Mouse (Mus musculus) liver, adult 2 months (tissue): Measurements from ENCODE around the gene Trio. TPM values are rescaled to one million over a fixed set of nuclear protein-coding genes. Genes with fewer than 3 reads are reported as not detected.

Experiments
- DNase-seq: peaks from one replicate; pipeline ENCODE4 v3.0.0-alpha.2; 2011; ENCODE audit warnings: low read depth, low spot score; ENCODE audit errors: extremely low read depth
- H3K27ac ChIP-seq: fragments of 200-500 bp; replicated peaks from 2 replicates; pipeline ENCODE4 v1.5.1; 2012; ENCODE audit warnings: low read depth, mild to moderate bottlenecking, control low read depth, inconsistent platforms, low read length; ENCODE audit not compliant: insufficient read depth
- H3K27me3 ChIP-seq: fragments of 200-500 bp; 2 replicates; pipeline ENCODE4 v1.6.1; 2012; ENCODE audit warnings: mild to moderate bottlenecking, moderate library complexity, low read length, inconsistent platforms; ENCODE audit not compliant: control insufficient read depth, insufficient read depth
- H3K36me3 ChIP-seq: fragments of 200-500 bp; 2 replicates; pipeline ENCODE4 v1.6.1; 2012; ENCODE audit warnings: low read length, inconsistent platforms; ENCODE audit not compliant: control insufficient read depth, insufficient read depth
- H3K4me1 ChIP-seq: fragments of 200-500 bp; 2 replicates; pipeline ENCODE4 v1.6.1; 2011; ENCODE audit warnings: low read length; ENCODE audit not compliant: control insufficient read depth, insufficient read depth
- H3K4me3 ChIP-seq: fragments of 200-500 bp; 2 replicates; pipeline ENCODE4 v1.5.1; 2011; ENCODE audit warnings: low read depth, mild to moderate bottlenecking, control low read depth, low read length, moderate library complexity; ENCODE audit not compliant: insufficient read depth
- H3K79me2 ChIP-seq: fragments of 200-500 bp; 2 replicates; pipeline ENCODE4 v1.6.1; 2012; ENCODE audit warnings: inconsistent platforms, mild to moderate bottlenecking, low read length, moderate library complexity; ENCODE audit not compliant: control insufficient read depth, insufficient read depth
- H3K9ac ChIP-seq: fragments of 200-500 bp; 2 replicates; pipeline ENCODE4 v1.6.1; 2012; ENCODE audit warnings: low read depth, mild to moderate bottlenecking, control low read depth, inconsistent platforms, low read length
- CTCF ChIP-seq: fragments of 200-500 bp; IDR thresholded peaks from 2 replicates; pipeline ENCODE4 v1.5.1; 2011; ENCODE audit warnings: low read depth, low read length, control low read depth
- POLR2A ChIP-seq: fragments of 200-500 bp; IDR thresholded peaks from 2 replicates; pipeline ENCODE4 v1.6.1; 2011; ENCODE audit warnings: low read length, control low read depth; ENCODE audit not compliant: insufficient read depth; ENCODE audit errors: extremely low read depth
- WGBS: fragments of 180-500 bp; shearing (Covaris S2); methylation state at CpG from one replicate; pipeline ENCODE4 v1.1.7; 2018; 5-methylcytosine and 5-hydroxymethylcytosine counted together
- polyA plus RNA-seq: library from polyadenylated mRNA; depleted of rRNA; stranded (reverse); fragments of >200 nt; gene quantifications from 2 replicates; pipeline ENCODE4 v1.2.3, GENCODE M21; 2012
- total RNA-seq: library from RNA; depleted of rRNA; stranded (reverse); fragments of >200 nt; gene quantifications from 2 replicates; pipeline ENCODE4 v1.2.3, GENCODE M21; 2014

Trio gene
- total and polyA plus RNA-seq, 2 experiments = 10.6 to 17.9 TPM

- TF ChIP-seq CTCF (no peak), POLR2A (no peak)
- H3K4me1 ChIP-seq = peaks cover 3% of the 10 kb centered on the region; the same call in 1 of the 2 replicates
- H3K79me2 ChIP-seq = no peaks in the 10 kb centered on the region
- no peak overlapping the region for H3K27ac ChIP-seq
- no peak for DNase-seq
- H3K9ac ChIP-seq = no peak overlapping the region
- no peak overlapping the region for H3K4me3 ChIP-seq
- H3K36me3 ChIP-seq = peaks cover 40% of the 10 kb centered on the region
- H3K27me3 ChIP-seq = no peaks in the 10 kb centered on the region
- 92% methylated on average over 10 of the region's 10 CpGs for WGBS
These were observed 208.6 kb downstream of the Trio start for GRCm38 (mm10) chr15:27817096-27817495.

DNA sequence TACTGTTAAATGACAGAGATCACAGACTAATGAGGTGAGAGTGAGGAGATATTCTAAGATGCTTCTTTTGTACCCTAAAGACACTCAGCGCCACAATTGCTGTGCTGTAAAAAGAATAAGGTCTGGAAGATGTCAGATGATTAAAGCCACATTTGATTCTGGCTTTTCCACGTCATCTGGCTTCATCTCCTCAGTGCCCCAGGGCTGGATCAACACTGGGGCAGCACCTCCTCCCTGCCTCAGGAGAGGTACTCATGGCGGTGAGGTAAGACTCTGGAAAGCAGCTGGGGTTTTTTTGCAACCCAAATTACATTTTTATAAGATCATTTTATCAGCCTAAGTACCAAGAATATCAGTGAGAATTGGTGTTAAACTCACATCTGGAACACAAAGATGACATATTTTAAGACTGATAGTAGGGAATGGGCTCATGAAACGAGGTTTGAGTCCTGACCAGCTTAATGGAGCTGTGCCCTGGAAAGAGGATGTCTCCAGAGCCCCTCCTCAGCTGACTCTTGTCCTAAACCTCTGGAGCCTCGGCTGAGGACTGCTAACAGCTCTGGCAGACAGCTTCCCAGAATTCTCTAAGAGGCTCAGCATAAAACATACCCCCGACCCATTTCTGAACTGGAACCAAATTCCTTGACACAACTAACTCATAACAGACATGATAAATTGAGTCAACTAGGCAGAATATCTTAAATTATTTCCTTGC is 210.8 kb downstream of the Trio start:
- Histone ChIP-seq H3K36me3 (peaks cover 44% of the 10 kb centered on the region), H3K79me2 (no peaks in the 10 kb centered on the region), H3K4me1 (no peaks in the 10 kb centered on the region), H3K27ac (no peak overlapping the region), H3K4me3 (no peak overlapping the region), H3K9ac (no peak overlapping the region), H3K27me3 (no peaks in the 10 kb centered on the region)
- no peak for DNase-seq
- WGBS = 95% methylated on average over 6 of the region's 6 CpGs
- TF ChIP-seq CTCF (no peak), POLR2A (no peak)

- TF ChIP-seq CTCF = no peak
- Histone ChIP-seq H3K27me3 (no peaks in the 10 kb centered on the region), H3K27ac (no peak overlapping the region), H3K36me3 (peaks cover 19% of the 10 kb centered on the region), H3K79me2 (no peaks in the 10 kb centered on the region), H3K4me3 (no peak overlapping the region), H3K4me1 (no peaks in the 10 kb centered on the region), H3K9ac (no peak overlapping the region)
- DNase-seq = no peak
- 97% methylated on average over 12 of the region's 12 CpGs for WGBS
These were observed 214.7 kb downstream of the Trio start for GRCm38 (mm10) chr15:27810793-27811488.

DNA sequence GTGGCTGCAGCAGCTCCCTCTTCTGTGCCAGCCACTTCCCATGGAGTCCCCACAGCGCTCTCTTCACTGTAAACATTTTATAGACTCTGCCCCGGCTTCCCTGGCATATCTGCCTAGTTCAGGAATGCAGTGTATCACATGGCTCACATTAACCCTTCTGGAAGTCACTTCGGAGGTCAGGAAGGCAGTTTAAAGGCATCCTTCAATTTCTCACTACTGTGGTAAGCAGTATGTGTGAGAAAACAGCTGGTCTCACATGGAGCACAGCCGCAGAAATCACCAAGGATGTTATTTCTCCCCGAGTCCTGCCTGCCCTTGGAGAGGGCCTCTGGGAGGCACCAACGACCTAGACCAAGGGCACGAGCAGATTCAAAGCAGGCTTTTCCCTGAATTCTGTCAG is 215.4 kb downstream of the Trio start:
- Histone ChIP-seq H3K27me3 (no peaks in the 10 kb centered on the region), H3K4me3 (no peak overlapping the region), H3K4me1 (no peaks in the 10 kb centered on the region), H3K36me3 (peaks cover 16% of the 10 kb centered on the region; the same call in 1 of the 2 replicates), H3K79me2 (no peaks in the 10 kb centered on the region), H3K9ac (no peak overlapping the region), H3K27ac (no peak overlapping the region)
- no peak for DNase-seq
- TF ChIP-seq CTCF (no peak), POLR2A (no peak)
- 78% methylated on average over 7 of the region's 7 CpGs for WGBS

DNA sequence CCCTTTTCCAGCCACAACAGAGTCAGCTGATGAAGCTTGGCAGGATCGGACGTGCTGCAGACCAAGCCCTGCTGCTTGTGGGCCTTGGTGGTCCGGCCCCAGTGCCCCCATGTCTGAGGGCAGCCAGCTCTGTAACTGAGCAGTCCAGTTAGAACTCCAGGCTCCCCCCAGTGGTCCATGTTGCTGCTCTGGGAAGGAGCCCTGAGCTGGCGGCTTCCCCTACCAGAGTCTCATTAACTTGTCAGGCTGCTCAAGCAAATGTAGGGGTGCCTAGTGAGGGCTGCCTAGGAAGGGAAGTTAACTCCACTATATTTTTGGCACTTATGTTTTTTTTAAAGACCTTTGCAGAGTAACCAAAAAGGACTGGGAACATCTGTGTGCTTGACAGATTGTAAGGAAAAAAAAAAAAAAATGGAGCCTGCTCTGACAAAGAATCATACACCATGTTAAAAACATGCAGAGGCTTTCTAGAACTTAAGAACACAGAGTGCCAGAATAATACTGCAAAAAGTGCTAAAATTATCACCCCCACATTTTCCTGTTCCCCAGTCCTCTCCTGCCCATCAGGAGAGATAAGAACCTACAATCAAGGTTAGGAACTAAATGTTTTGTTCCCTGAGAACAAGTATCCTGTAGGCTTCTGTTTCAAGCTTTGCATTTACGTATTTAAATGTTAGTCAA is 216.9 kb downstream of the Trio start:
- H3K27ac ChIP-seq = no peak overlapping the region
- no peak overlapping the region for H3K4me3 ChIP-seq
- no peaks in the 10 kb centered on the region for H3K4me1 ChIP-seq
- TF ChIP-seq CTCF (peak; percentile 19; the same call in 1 of the 2 replicates), POLR2A (no peak)
- peaks cover 15% of the 10 kb centered on the region; the same call in 1 of the 2 replicates for H3K36me3 ChIP-seq
- H3K79me2 ChIP-seq = no peaks in the 10 kb centered on the region
- 81% methylated on average over 5 of the region's 5 CpGs for WGBS
- no peak for DNase-seq
- H3K9ac ChIP-seq = no peak overlapping the region
- no peaks in the 10 kb centered on the region for H3K27me3 ChIP-seq
